Mouse (Mus musculus): ENCODE data around the gene Hyal2.
A peak's percentile ranks its signal among the peaks of the same experiment; 100 is the strongest.

GRCm38 (mm10) chr9:107533791-107534407, 33.8 kb upstream of the Hyal2 start, which contains the start of gene Tmem115:
- TF ChIP-seq POLR2A (IDR thresholded peaks at IDR 0.05; ENCODE audit: insufficient read depth, low read depth, low read length) (peak; percentile 80), CTCF (IDR thresholded peaks at IDR 0.05) (peak; percentile 57), EP300 (IDR thresholded peaks at IDR 0.05; ENCODE audit: insufficient read depth, low read depth, low read length) (peak; percentile 52; the same call in 1 of the 2 replicates)
